Mouse (Mus musculus): ENCODE data around the gene Fhod1. TPM values are rescaled to one million over a fixed set of nuclear protein-coding genes. Genes with fewer than 3 reads are reported as not detected.

Gene Fhod1
- total and polyA plus RNA-seq, 3 experiments, result 2.5 to 10.9 TPM; not detected in 1

DNA sequence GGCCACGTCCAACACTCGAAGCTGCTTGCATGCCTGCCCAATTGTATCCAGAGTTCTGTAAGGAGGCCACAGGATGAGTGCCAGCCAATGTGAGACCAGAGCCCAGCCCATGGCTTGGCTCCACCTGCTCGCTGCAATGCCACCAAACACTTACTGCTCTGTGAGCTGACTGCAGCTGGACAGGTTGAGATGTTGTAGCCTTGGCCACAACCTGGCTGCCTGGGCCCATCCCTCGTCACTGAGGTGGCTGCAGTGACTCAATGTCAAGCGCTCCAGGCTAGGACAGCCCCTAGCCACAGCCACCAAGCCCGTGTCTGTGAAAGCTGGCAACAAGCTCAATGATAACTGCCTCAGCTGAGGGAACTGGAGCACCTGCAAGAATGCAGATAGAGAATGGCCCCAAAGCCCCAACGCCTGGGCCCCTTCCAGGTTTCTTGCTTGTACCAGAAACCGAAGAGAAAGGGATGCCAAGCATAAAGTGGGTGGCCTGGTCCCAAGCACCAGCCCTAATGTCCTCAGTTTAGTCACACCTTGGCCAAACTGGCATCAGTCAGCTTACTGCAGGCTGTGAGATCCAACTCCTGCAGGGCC is 34.8 kb downstream of the Fhod1 start:
- Histone ChIP-seq H3K4me3 (ENCODE audit: control insufficient read depth in 1 of 2, insufficient read depth in 1 of 2, low read depth in 2 of 2, low read length in 2 of 2) (no peak overlapping the region), H3K27ac (ENCODE audit: control insufficient read depth, low read depth, low read length) (peak overlapping the region; percentile 26; the same call in 1 of the 2 replicates), H3K36me3 (ENCODE audit: control insufficient read depth in 1 of 2, insufficient read depth in 2 of 2, low read length in 2 of 2) (peaks cover 0 to 24% of the 10 kb centered on the region in 2 experiments; a peak in 2 of 4 replicates), H3K4me1 (ENCODE audit: control insufficient read depth in 1 of 2, insufficient read depth in 2 of 2, low read length in 2 of 2) (peaks cover 22 to 28% of the 10 kb centered on the region in 2 experiments), H3K9ac (ENCODE audit: control insufficient read depth, low read depth, low read length, poor library complexity, severe bottlenecking) (peak overlapping the region; percentile 12; the same call in 1 of the 2 replicates), H3K9me3 (replicated peaks; ENCODE audit: insufficient read depth, low read length) (no peaks in the 10 kb centered on the region), H3K27me3 (ENCODE audit: control insufficient read depth in 1 of 2, insufficient read depth in 2 of 2, low read length in 2 of 2) (no peaks in the 10 kb centered on the region), H3K79me2 (ENCODE audit: control insufficient read depth, insufficient read depth, low read length, poor library complexity) (no peaks in the 10 kb centered on the region)
- DNase-seq (ENCODE audit: low read depth, low spot score), result peak; percentile 70
- TF ChIP-seq TAL1 (IDR thresholded peaks at IDR 0.05; ENCODE audit: low read length), result peak; percentile 59
- no peak for TF ChIP-seq ZMIZ1 (IDR thresholded peaks at IDR 0.05; ENCODE audit: low read depth, low read length)
- peak; percentile 47 for TF ChIP-seq SIN3A (IDR thresholded peaks at IDR 0.05; ENCODE audit: low read length)
- no peak for TF ChIP-seq POLR2AphosphoS5 (IDR thresholded peaks at IDR 0.05; ENCODE audit: borderline replicate concordance, low read depth, low read length)
- TF ChIP-seq MAZ (IDR thresholded peaks at IDR 0.05; ENCODE audit: low read depth, low read length), result 0 out of 2 replicates have a peak, but pooled peaks have one; percentile 30
- TF ChIP-seq RCOR1 (IDR thresholded peaks at IDR 0.05; ENCODE audit: low read depth, low read length), result peak; percentile 17; the same call in 1 of the 2 replicates
- no peak for TF ChIP-seq CHD1 (IDR thresholded peaks at IDR 0.05; ENCODE audit: low read depth, low read length)
- peak; percentile 90 for TF ChIP-seq ETS1 (IDR thresholded peaks at IDR 0.05; ENCODE audit: low read depth, low read length)
- TF ChIP-seq EP300 (IDR thresholded peaks at IDR 0.05; ENCODE audit: low read depth in 1 of 2, low read length in 2 of 2), result peak; percentile 60 to 80
- peak; percentile 19; the same call in 1 of the 2 replicates for TF ChIP-seq MXI1 (IDR thresholded peaks at IDR 0.05; ENCODE audit: low read depth, low read length)
- TF ChIP-seq TCF12 (IDR thresholded peaks at IDR 0.05; ENCODE audit: low read depth, low read length), result peak; percentile 91
- peak; percentile 58; the same call in 1 of the 2 replicates for TF ChIP-seq GATA1 (IDR thresholded peaks at IDR 0.05; ENCODE audit: low read depth, low read length)
- TF ChIP-seq HCFC1 (IDR thresholded peaks at IDR 0.05; ENCODE audit: low read depth, low read length), result no peak

DNA sequence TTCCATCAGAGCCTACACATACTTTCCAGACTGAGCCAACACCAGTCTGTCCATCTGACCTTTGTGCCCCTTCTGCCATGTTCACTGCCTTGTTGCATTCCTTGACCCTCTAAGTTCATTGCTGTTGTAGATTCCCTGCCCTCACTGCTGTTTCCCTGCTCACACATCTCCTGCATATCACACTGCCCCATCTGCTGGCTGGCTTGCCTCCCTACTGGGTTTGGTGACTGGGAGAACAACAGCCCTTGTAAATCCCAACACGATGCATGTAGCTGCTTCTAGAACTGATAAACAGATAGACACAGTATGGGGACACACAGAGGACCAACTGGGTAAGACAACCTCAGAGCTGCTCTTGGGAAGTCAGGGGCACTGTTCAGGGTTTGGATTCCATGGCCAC is 36.0 kb downstream of the Fhod1 start:
- peak overlapping the region; percentile 4; the same call in 1 of the 2 replicates for H3K27ac ChIP-seq (ENCODE audit: control insufficient read depth, low read depth, low read length)
- TF ChIP-seq TCF12 (IDR thresholded peaks at IDR 0.05; ENCODE audit: low read depth, low read length), result peak; percentile 61; the same call in 1 of the 2 replicates
- peak; percentile 38; the same call in 1 of the 2 replicates for TF ChIP-seq ETS1 (IDR thresholded peaks at IDR 0.05; ENCODE audit: low read depth, low read length)
- peak; percentile 14 to 49; a peak in 2 of 4 replicates for TF ChIP-seq EP300 (IDR thresholded peaks at IDR 0.05; ENCODE audit: low read depth in 1 of 2, low read length in 2 of 2)
- peak; percentile 6 for TF ChIP-seq SMC3 (IDR thresholded peaks at IDR 0.05; ENCODE audit: low read depth, low read length)
- peak; percentile 38; the same call in 1 of the 2 replicates for TF ChIP-seq MXI1 (IDR thresholded peaks at IDR 0.05; ENCODE audit: low read depth, low read length)
- TF ChIP-seq ZC3H11A (IDR thresholded peaks at IDR 0.05; ENCODE audit: low read depth, low read length), result no peak
- peak in 2 of 3 experiments; percentile 17 to 39; a peak in 2 of 6 replicates for TF ChIP-seq CTCF (IDR thresholded peaks at IDR 0.05 in 2 of 3, conservative IDR thresholded peaks at IDR 0.05 in 1 of 3; ENCODE audit: control insufficient read depth in 1 of 3, insufficient read depth in 1 of 3, low read depth in 2 of 3, low read length in 3 of 3, poor library complexity in 1 of 3, severe bottlenecking in 1 of 3)
- TF ChIP-seq TAL1 (IDR thresholded peaks at IDR 0.05; ENCODE audit: low read length), result peak; percentile 72
- TF ChIP-seq SIN3A (IDR thresholded peaks at IDR 0.05; ENCODE audit: low read length), result peak; percentile 45; the same call in 1 of the 2 replicates
- no peak for TF ChIP-seq CHD2 (IDR thresholded peaks at IDR 0.05; ENCODE audit: low read length)
- TF ChIP-seq TBP (IDR thresholded peaks at IDR 0.05; ENCODE audit: low read depth, low read length), result no peak
- peak; percentile 5; the same call in 1 of the 2 replicates for TF ChIP-seq GATA1 (IDR thresholded peaks at IDR 0.05; ENCODE audit: low read depth, low read length)
- H3K4me1 ChIP-seq (ENCODE audit: control insufficient read depth in 1 of 2, insufficient read depth in 2 of 2, low read length in 2 of 2), result peaks cover 22 to 28% of the 10 kb centered on the region in 2 experiments
- peaks cover 0 to 24% of the 10 kb centered on the region in 2 experiments; a peak in 2 of 4 replicates for H3K36me3 ChIP-seq (ENCODE audit: control insufficient read depth in 1 of 2, insufficient read depth in 2 of 2, low read length in 2 of 2)
- H3K9ac ChIP-seq (ENCODE audit: control insufficient read depth, low read depth, low read length, poor library complexity, severe bottlenecking), result no peak overlapping the region
- H3K4me3 ChIP-seq (ENCODE audit: control insufficient read depth in 1 of 2, insufficient read depth in 1 of 2, low read depth in 2 of 2, low read length in 2 of 2), result no peak overlapping the region
- no peaks in the 10 kb centered on the region for H3K27me3 ChIP-seq (ENCODE audit: control insufficient read depth in 1 of 2, insufficient read depth in 2 of 2, low read length in 2 of 2)
- DNase-seq (ENCODE audit: low read depth, low spot score), result peak; percentile 71
- H3K9me3 ChIP-seq (replicated peaks; ENCODE audit: insufficient read depth, low read length), result no peaks in the 10 kb centered on the region
- no peaks in the 10 kb centered on the region for H3K79me2 ChIP-seq (ENCODE audit: control insufficient read depth, insufficient read depth, low read length, poor library complexity)
